Mouse (Mus musculus): Measurements from ENCODE around the gene Gfod1. TPM values are rescaled to one million over a fixed set of nuclear protein-coding genes. Genes with fewer than 3 reads are reported as not detected.

Gfod1 gene
- polyA plus RNA-seq, 1 experiment, result 0.01 TPM

GRCm38 (mm10) chr13:43273906-43274305, 30.1 kb downstream of the Gfod1 start:
- no peak for TF ChIP-seq GATA1 (IDR thresholded peaks at IDR 0.05; ENCODE audit: low read length)

- TF ChIP-seq GATA1 (IDR thresholded peaks at IDR 0.05; ENCODE audit: low read length), result no peak
These were observed 31.5 kb downstream of the Gfod1 start for GRCm38 (mm10) chr13:43272303-43273135.

GRCm38 (mm10) chr13:43271481-43271880, 32.5 kb downstream of the Gfod1 start:
- TF ChIP-seq GATA1 (IDR thresholded peaks at IDR 0.05; ENCODE audit: low read length), result no peak

GRCm38 (mm10) chr13:43270220-43270597, 33.8 kb downstream of the Gfod1 start:
- no peak for TF ChIP-seq GATA1 (IDR thresholded peaks at IDR 0.05; ENCODE audit: low read length)

GRCm38 (mm10) chr13:43269460-43270219, 34.3 kb downstream of the Gfod1 start:
- TF ChIP-seq GATA1 (IDR thresholded peaks at IDR 0.05; ENCODE audit: low read length), result no peak

- TF ChIP-seq GATA1 (IDR thresholded peaks at IDR 0.05; ENCODE audit: low read length), result no peak
These were observed 35.2 kb downstream of the Gfod1 start for GRCm38 (mm10) chr13:43268539-43269327.

- no peak for TF ChIP-seq GATA1 (IDR thresholded peaks at IDR 0.05; ENCODE audit: low read length)
These were observed 36.1 kb downstream of the Gfod1 start for GRCm38 (mm10) chr13:43267902-43268301.

- no peak for TF ChIP-seq GATA1 (IDR thresholded peaks at IDR 0.05; ENCODE audit: low read length)
These were observed 36.8 kb downstream of the Gfod1 start for GRCm38 (mm10) chr13:43267216-43267615.

- TF ChIP-seq GATA1 (IDR thresholded peaks at IDR 0.05; ENCODE audit: low read length), result no peak
These were observed 37.6 kb downstream of the Gfod1 start for GRCm38 (mm10) chr13:43266333-43266732.

GRCm38 (mm10) chr13:43265116-43265515, 38.9 kb downstream of the Gfod1 start:
- TF ChIP-seq GATA1 (IDR thresholded peaks at IDR 0.05; ENCODE audit: low read length), result no peak

GRCm38 (mm10) chr13:43263646-43264045, 40.3 kb downstream of the Gfod1 start:
- no peak for TF ChIP-seq GATA1 (IDR thresholded peaks at IDR 0.05; ENCODE audit: low read length)

GRCm38 (mm10) chr13:43262114-43262739, 41.7 kb downstream of the Gfod1 start:
- no peak for TF ChIP-seq GATA1 (IDR thresholded peaks at IDR 0.05; ENCODE audit: low read length)

GRCm38 (mm10) chr13:43261287-43261686, 42.7 kb downstream of the Gfod1 start:
- TF ChIP-seq GATA1 (IDR thresholded peaks at IDR 0.05; ENCODE audit: low read length), result no peak

GRCm38 (mm10) chr13:43260731-43261130, 43.2 kb downstream of the Gfod1 start:
- TF ChIP-seq GATA1 (IDR thresholded peaks at IDR 0.05; ENCODE audit: low read length), result peak; percentile 94

GRCm38 (mm10) chr13:43256447-43256846, 47.5 kb downstream of the Gfod1 start:
- no peak for TF ChIP-seq GATA1 (IDR thresholded peaks at IDR 0.05; ENCODE audit: low read length)

Measured in G1E-ER4 (cell line).